Mouse (Mus musculus) induced T-regulatory cell, adult 2 months (primary cell): ENCODE measurements around the gene Nipal4.
"Not testable (repeated sequence)": the region's sequence is repeated elsewhere in the genome, so short reads cannot be mapped to it uniquely, and the experiment has no call there.

Source experiments
- DNase-seq: peaks from one replicate; pipeline ENCODE4 v3.0.0-alpha.2; 2012; ENCODE audit warnings: low read depth

The Nipal4 gene

GRCm38 (mm10) chr11:46165866-46166585 lies at the start of gene Nipal4:
TSS of gene Nipal4 (minus strand) at chr11:46166508.
- peak; percentile 40 for DNase-seq

- DNase-seq: peak; percentile 88
Measured at GRCm38 (mm10) chr11:46215354-46215753, 49.0 kb upstream of the Nipal4 start.

- no peak for DNase-seq
Measured at GRCm38 (mm10) chr11:46214368-46215230, 48.3 kb upstream of the Nipal4 start.

- no peak for DNase-seq
Measured at GRCm38 (mm10) chr11:46213844-46214243, 47.5 kb upstream of the Nipal4 start.

GRCm38 (mm10) chr11:46211858-46212257 lies 45.5 kb upstream of the Nipal4 start:
- no peak for DNase-seq

DNA sequence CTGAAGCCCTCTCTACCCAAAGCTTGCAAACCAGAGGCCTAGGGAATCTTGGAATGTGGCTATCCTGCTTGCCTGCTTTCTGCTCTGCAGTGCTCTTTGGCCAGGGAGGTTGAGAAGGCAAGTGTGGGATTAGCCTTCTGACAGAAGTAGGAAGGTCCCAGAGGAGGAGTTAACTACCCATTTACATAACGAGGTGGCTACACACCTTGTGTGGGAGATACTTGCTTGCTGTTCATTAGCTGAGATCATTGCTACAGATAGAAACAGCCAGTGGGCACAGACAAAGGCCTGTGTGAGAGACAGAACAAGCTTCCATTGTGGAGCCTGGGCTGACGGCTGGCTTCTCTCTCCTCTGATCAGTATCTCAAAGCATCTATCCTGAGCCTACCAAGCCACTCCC lies 43.6 kb upstream of the Nipal4 start:
- DNase-seq: no peak

DNA sequence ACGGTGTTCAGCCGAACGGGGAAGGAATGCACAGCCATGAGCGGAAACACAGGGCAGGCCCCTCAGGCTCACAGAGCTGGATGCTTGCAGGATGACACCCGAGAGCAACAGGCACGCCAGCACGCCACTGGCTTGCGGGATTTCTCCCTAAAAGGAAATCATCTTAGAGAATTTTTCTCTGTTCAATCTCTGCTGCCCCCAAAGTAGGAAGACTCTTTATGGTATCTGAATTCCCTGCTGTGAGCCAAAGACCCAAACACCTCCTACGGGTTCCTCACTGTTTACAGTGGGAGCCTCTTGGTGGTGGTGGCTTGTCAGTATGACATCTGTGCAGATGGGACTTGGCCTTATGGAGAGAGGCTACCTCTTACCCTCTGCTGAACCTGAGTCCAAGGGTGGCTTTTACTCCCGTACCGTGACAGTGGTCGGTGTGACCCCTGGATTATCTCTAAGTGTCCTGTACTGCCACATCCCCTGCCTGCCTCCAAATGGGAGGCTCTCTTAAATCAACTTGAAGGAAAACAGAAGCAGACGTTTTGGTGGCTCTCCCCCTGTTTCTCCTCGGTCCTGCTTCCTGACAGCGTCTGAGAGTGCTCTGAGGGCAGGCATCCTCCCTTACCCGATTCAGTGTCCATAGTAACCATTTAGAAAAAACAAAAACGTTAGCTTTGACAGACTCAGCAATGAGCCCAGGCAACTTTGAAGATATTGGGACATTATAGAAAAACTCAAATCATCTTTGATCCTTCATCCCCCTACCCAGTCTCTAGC lies 39.5 kb upstream of the Nipal4 start:
- no peak for DNase-seq

DNA sequence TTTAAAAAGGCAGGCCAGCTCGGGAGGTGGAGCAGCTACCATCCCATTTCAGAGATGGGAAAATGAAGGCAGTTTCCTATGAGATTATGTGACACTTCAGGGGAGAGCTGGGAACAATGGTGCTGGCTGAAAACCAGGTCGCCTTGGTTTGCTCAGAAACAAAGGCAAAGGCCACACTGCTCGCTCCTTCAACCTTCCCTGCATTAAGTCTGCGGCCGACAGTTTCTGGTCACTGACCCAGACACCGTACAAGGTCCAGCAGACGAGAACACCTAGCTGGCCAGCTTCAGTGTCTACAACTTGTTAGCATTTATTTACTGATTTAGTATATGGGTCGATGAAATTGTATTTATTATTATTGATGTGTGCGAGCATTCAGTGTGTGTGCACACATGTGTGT lies 38.5 kb upstream of the Nipal4 start:
- DNase-seq: no peak

DNA sequence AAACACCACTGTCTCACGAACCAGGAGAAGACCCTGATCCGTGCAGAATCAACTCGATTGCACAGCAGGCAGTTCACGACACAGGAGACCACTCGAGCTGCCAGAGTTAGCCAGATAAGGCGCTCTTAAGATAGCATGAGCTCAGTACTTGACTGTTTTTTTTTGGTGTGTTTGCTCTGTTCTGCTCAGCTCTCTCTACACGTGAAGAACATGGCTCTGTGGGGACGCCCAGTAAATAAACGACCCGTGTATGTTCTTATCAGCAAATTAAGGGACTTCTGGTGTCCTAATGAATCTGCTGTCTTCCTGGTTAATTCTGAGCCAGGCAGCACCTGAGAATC lies 36.2 kb upstream of the Nipal4 start:
- DNase-seq: no peak

DNA sequence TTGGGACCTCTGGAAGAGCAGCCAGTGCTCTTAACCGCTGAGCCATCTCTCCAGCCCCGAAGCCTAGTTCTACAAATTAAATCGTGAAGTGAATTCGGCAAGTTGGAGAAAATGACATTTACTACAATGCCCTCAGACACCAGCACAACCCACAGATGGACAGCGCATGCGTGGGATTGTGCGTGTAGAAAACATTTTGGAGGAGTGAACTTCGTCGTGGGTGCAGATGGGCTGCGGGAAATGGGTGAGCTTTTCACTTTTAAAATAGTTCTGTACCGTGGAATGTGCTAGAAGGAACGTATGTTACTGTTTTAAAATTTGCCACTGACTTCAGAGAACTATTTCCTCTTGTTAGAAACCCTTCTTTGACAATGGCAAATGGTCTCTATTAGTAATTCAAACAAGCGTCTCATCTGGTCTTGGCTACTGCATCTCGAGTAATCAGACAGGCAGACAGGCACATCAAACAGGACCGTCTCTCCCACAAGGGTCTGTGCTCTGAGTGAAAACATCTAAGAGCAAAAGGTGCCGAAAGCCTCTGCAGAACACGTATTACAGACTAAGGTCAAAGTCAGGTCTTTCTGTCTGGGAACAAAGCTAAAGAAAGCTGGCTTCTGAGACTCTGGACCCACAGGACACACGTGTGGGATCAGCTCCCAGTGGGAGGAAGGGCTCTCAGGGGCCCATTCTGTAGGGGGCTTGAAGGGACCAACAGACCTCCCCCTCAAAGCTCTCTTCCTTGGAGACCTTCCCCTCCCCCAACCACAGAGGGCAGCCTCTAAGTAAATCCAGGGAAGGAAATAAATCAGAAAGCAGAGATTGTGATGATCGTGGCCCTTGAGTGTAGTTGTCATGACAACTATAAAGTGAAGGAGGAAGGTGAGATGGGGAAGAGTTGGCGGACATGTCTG lies 35.6 kb upstream of the Nipal4 start:
- DNase-seq: no peak

- no peak for DNase-seq
Measured at GRCm38 (mm10) chr11:46200664-46201063, 34.4 kb upstream of the Nipal4 start.

GRCm38 (mm10) chr11:46194175-46194574 lies 27.9 kb upstream of the Nipal4 start:
- no peak for DNase-seq

DNA sequence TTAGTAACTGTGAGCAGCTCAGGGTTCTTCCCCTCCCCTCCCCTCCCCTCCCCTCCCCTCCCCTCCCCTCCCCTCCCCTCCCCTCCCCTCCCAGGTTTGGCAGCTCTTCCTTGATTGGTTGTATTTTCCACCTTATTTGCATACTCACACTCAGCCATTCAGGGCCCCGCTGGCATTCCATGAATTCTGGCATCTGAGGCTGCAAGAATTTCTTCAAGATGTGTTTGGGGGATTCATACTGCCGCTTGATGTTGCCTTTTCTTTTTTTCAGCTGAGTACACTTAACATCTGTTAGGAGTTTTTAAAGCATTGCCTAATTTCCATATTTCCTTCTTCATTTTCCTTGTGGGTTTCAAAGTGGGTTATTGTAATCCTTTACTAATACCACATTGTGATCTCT lies 22.0 kb upstream of the Nipal4 start:
- no peak for DNase-seq

DNA sequence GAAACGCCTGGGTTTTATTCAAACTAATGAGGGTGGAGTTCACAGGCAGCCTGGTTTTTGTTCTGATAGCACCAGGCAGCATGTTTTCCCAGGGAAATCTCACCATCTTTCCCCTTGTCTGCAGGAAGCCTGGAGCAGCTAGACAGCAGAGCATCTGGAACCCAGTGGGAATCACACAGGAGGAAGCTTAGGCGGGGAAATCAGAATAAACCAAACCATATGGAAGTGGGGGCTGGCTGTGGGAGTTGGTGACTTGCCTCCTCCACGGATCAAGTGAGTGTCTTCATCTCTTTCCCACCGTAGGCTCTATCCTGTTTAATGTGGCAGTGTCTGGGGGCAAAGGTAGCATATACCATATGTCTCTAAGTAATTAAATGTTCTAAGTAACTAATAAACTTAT lies 19.2 kb upstream of the Nipal4 start:
- DNase-seq: no peak

DNA sequence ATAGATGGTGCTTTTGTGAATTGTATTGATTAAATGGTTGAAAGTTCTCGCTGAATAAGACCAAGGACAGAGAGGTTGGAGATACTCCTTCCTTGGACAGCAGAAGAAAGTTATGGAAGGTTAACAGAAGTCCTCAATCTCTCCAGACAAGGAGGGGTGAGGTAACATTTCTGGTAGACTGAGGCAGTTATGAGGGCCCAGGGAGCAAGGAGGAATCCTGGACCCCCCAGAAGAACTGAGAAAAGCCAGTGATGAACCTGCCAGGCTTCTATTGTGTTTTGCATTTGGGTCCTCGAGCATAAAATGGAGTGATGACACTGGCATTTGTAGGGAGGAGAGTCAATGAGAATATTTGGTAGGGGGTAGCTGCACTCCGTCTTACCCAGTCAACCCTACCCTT lies 18.6 kb upstream of the Nipal4 start:
- no peak for DNase-seq

DNA sequence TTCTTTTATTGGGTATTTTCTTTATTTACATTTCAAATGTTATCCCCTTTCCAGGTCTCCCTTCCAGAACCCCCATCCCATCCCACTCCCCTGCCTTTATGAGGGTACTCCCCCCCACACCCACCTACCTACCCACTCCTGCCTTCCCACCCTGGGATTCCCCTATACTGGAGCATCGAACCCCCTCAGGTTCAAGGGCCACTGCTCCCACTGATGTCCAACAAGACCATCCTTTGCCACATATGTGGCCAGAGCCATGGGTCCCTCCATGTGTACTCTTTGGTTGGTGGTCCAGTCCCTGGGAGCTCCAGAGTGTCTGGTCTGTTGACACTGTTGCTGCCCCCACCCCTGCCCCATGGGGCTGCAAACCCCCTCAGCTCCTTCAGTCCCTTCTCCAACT lies 15.7 kb upstream of the Nipal4 start:
- not testable (repeated sequence) for DNase-seq

- no peak for DNase-seq
Measured at GRCm38 (mm10) chr11:46177246-46178043, 11.1 kb upstream of the Nipal4 start.

DNA sequence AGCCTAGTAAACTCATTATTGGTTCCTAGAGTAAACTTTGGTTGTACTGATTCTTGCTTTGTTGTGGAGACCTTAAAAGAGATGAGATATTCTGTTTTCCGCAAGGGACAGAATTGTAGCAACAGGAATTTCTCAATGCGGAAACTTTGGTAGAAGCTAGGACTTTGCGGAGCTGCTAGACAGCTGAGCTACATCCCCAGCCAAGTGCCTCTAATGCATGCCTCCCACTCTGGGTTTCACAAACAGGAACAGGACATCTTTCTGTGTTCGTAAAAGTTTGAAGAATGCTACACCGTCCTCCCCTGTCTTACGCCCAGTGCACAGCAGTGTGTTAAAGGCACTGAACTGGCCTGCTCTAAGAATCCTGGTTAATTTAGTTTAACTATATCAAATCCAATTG lies 9.8 kb upstream of the Nipal4 start:
- DNase-seq: no peak

- no peak for DNase-seq
Measured at GRCm38 (mm10) chr11:46172128-46172527, 5.8 kb upstream of the Nipal4 start.

DNA sequence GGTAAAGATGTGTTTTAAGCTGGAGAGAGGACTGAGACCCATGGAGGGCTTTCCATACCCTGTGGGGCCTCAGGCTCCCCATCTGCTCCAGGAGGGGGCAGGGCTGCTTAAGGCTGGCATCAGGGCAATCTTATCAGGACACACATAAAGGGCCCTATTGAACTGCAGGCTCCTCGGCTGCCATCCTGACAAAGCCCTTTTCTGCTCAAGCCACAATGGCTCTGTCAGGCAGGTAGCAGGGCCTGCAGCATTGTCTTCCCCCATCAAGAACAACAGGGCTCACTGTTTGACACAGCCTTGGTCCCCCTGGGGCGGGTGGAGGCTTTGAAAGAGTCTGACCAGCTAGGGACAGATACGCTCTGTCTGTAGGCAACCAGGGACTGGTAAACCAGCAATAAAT lies 3.6 kb upstream of the Nipal4 start:
- no peak for DNase-seq

GRCm38 (mm10) chr11:46168506-46168905 lies 2.2 kb upstream of the Nipal4 start:
- no peak for DNase-seq
